Mouse (Mus musculus): ENCODE results near the gene Bicc1. TPM values are rescaled to one million over a fixed set of nuclear protein-coding genes. Genes with fewer than 3 reads are reported as not detected.

The Bicc1 gene
- polyA plus RNA-seq (2017; shearing (Covaris generic)) = 0.17 TPM

GRCm38 (mm10) chr10:71159676-71160235 lies at the start of gene Bicc1:
Bicc1 (minus strand) TSS chr10:71159700.

Other genes with a start within 250 kb of the Bicc1 start
- gene Tfam, start 78.6 kb upstream of the Bicc1 start, polyA plus RNA-seq (2017; shearing (Covaris generic)) = 98.4 TPM
- 50.3 TPM for gene Ube2d1, start 125.6 kb upstream of the Bicc1 start, polyA plus RNA-seq (2017; shearing (Covaris generic))
- gene Cisd1, start 185.3 kb upstream of the Bicc1 start, polyA plus RNA-seq (2017; shearing (Covaris generic)) = 18.1 TPM
- 64.1 TPM for gene Ipmk, start 188.1 kb upstream of the Bicc1 start, polyA plus RNA-seq (2017; shearing (Covaris generic))